Mouse (Mus musculus) intestine, embryonic 15.5 days (tissue): ENCODE results near the gene Mon1b. TPM values are rescaled to one million over a fixed set of nuclear protein-coding genes. Genes with fewer than 3 reads are reported as not detected.

ENCODE experiments used
- ATAC-seq: fragments of 200-750 bp; cut with Nextera tagmentation; 2 replicates; pipeline ENCODE4 v1.8.0; 2017; ENCODE audit warnings: moderate TSS enrichment, moderate library complexity
- H3K27ac ChIP-seq: fragments of 300-500 bp; sonication (generic); 2 replicates; pipeline ENCODE4 v1.5.1; 2015; ENCODE audit warnings: mild to moderate bottlenecking, inconsistent platforms
- H3K27me3 ChIP-seq: fragments of 300-500 bp; sonication (generic); replicated peaks from 2 replicates; pipeline ENCODE4 v1.6.1; 2015; ENCODE audit warnings: inconsistent platforms
- H3K36me3 ChIP-seq: fragments of 300-500 bp; sonication (generic); 2 replicates; pipeline ENCODE4 v1.6.1; 2015; ENCODE audit warnings: inconsistent platforms
- H3K4me1 ChIP-seq: fragments of 300-500 bp; sonication (generic); replicated peaks from 2 replicates; pipeline ENCODE4 v1.6.1; 2015; ENCODE audit warnings: inconsistent platforms
- H3K4me2 ChIP-seq: fragments of 300-500 bp; sonication (generic); replicated peaks from 2 replicates; pipeline ENCODE4 v1.6.1; 2015; ENCODE audit warnings: mild to moderate bottlenecking, inconsistent platforms
- H3K4me3 ChIP-seq: fragments of 300-500 bp; sonication (generic); replicated peaks from 2 replicates; pipeline ENCODE4 v1.5.1; 2015; ENCODE audit warnings: inconsistent platforms
- H3K9ac ChIP-seq: fragments of 300-500 bp; sonication (generic); 2 replicates; pipeline ENCODE4 v1.6.1; 2015; ENCODE audit warnings: inconsistent platforms
- H3K9me3 ChIP-seq: fragments of 300-500 bp; sonication (generic); 2 replicates; pipeline ENCODE4 v1.6.1; 2016; ENCODE audit warnings: inconsistent platforms
- WGBS: fragments of 180-500 bp; shearing (Covaris S2); methylation state at CpG from one replicate; pipeline ENCODE4 v1.1.7; 2015; 5-methylcytosine and 5-hydroxymethylcytosine counted together
- polyA plus RNA-seq: library from polyadenylated mRNA; unstranded; fragments of >200 nt; fragmentation: Nextera tagmentation; extraction: Ambion mirVana; gene quantifications from 2 replicates; pipeline ENCODE4 v1.2.1, GENCODE M21; 2015

Gene Mon1b
- 6.0 TPM in 2 replicates for polyA plus RNA-seq

- ATAC-seq: peak; percentile 99
- Histone ChIP-seq H3K9me3 (no peaks in the 10 kb centered on the region), H3K36me3 (peaks cover 5% of the 10 kb centered on the region), H3K27ac (peak within 1 kb of the TSS; percentile 98), H3K27me3 (no peaks in the 10 kb centered on the region), H3K4me2 (peak within 1 kb of the TSS; percentile 93), H3K4me1 (peaks cover 9% of the 10 kb centered on the region; the same call in 1 of the 2 replicates), H3K9ac (peak within 1 kb of the TSS; percentile 68), H3K4me3 (peak within 1 kb of the TSS; percentile 69)
- WGBS: under 1% methylated on average over 42 of the region's 42 CpGs
These were observed at the start of gene Mon1b for GRCm38 (mm10) chr8:113634670-113635591. Gene Mon1b, plus strand, starts transcription at chr8:113635587.

GRCm38 (mm10) chr8:113598401-113598800 is 37.0 kb upstream of the Mon1b start:
- no peaks in the 10 kb centered on the region for H3K9me3 ChIP-seq
- H3K4me1 ChIP-seq: no peaks in the 10 kb centered on the region
- H3K36me3 ChIP-seq: no peaks in the 10 kb centered on the region
- ATAC-seq: no peak
- WGBS: 63% methylated on average over 3 of the region's 3 CpGs
- H3K4me3 ChIP-seq: no peak overlapping the region
- no peak overlapping the region for H3K4me2 ChIP-seq
- no peak overlapping the region for H3K27ac ChIP-seq
- H3K9ac ChIP-seq: no peak overlapping the region
- no peaks in the 10 kb centered on the region for H3K27me3 ChIP-seq

- H3K27ac ChIP-seq: no peak overlapping the region
- H3K36me3 ChIP-seq: no peaks in the 10 kb centered on the region
- 9% methylated on average over 3 of the region's 3 CpGs for WGBS
- no peak overlapping the region for H3K4me3 ChIP-seq
- no peak overlapping the region for H3K4me2 ChIP-seq
- H3K9ac ChIP-seq: no peak overlapping the region
- peaks cover 9% of the 10 kb centered on the region; the same call in 1 of the 2 replicates for H3K4me1 ChIP-seq
- H3K9me3 ChIP-seq: no peaks in the 10 kb centered on the region
- no peaks in the 10 kb centered on the region for H3K27me3 ChIP-seq
- ATAC-seq: no peak
These were observed 2.8 kb upstream of the Mon1b start for GRCm38 (mm10) chr8:113632634-113633033.

GRCm38 (mm10) chr8:113634161-113634560 is 1.2 kb upstream of the Mon1b start:
- Histone ChIP-seq H3K9me3 (no peaks in the 10 kb centered on the region), H3K4me2 (peak overlapping the region; percentile 67), H3K4me1 (peaks cover 9% of the 10 kb centered on the region; the same call in 1 of the 2 replicates), H3K9ac (0 out of 2 replicates have a peak overlapping the region, but pooled peaks have one; percentile 52), H3K36me3 (peaks cover 3% of the 10 kb centered on the region; the same call in 1 of the 2 replicates), H3K4me3 (peak overlapping the region; percentile 69; the same call in 1 of the 2 replicates), H3K27ac (no peak overlapping the region), H3K27me3 (no peaks in the 10 kb centered on the region)
- 27% methylated on average over 12 of the region's 12 CpGs for WGBS
- ATAC-seq: no peak

DNA sequence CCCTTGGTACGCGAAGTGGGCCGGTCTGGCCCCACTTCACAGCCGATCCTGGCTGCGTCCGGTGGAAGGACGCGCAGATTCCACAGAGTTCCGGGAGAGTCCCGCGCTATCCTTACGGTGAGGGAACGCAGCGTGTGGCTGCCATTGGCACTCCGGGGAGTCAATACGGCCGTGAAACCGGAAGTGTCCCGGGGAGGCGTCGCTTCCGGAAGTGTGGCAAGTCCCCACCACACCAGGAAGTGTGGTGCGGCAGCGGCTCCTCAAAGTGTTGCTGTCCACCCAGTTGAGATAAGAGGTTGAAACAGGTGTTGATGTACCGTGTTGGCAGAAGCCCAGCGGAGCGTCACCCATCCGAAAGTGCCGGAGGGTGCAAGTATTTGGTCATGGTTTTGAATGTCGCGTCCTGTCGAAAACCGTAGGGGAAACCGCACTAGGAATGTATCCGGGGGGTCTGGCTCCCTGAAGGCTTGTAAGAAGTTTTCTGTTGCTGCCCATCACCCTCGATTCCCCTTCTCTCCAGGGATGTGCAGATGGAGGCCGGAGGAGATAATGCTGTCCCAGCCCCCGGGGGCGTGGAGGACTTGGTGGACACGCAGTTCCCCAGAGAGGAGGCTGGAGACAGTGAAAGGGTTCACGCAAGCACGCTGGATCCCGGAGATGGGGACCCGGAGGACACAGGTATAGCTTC is 349 bp downstream of the Mon1b start:
- WGBS: 1% methylated on average over 44 of the region's 44 CpGs

GRCm38 (mm10) chr8:113636280-113636628 is 867 bp downstream of the Mon1b start:
- peak overlapping the region; percentile 93 for H3K4me2 ChIP-seq
- H3K36me3 ChIP-seq: peaks cover 7% of the 10 kb centered on the region
- 31% methylated on average over 5 of the region's 5 CpGs for WGBS
- peaks cover 9% of the 10 kb centered on the region; the same call in 1 of the 2 replicates for H3K4me1 ChIP-seq
- H3K9ac ChIP-seq: peak overlapping the region; percentile 68
- H3K27me3 ChIP-seq: no peaks in the 10 kb centered on the region
- ATAC-seq: no peak
- 0 out of 2 replicates have a peak overlapping the region, but pooled peaks have one; percentile 98 for H3K27ac ChIP-seq
- no peaks in the 10 kb centered on the region for H3K9me3 ChIP-seq
- peak overlapping the region; percentile 69 for H3K4me3 ChIP-seq

More for the DNA sequence above, 349 bp downstream of the Mon1b start:
- Histone ChIP-seq H3K27ac (peak overlapping the region; percentile 98), H3K4me2 (peak overlapping the region; percentile 93), H3K27me3 (no peaks in the 10 kb centered on the region), H3K4me3 (peak overlapping the region; percentile 69), H3K9me3 (no peaks in the 10 kb centered on the region), H3K36me3 (peaks cover 7% of the 10 kb centered on the region), H3K9ac (peak overlapping the region; percentile 68), H3K4me1 (peaks cover 9% of the 10 kb centered on the region; the same call in 1 of the 2 replicates)
- peak; percentile 88 for ATAC-seq

DNA sequence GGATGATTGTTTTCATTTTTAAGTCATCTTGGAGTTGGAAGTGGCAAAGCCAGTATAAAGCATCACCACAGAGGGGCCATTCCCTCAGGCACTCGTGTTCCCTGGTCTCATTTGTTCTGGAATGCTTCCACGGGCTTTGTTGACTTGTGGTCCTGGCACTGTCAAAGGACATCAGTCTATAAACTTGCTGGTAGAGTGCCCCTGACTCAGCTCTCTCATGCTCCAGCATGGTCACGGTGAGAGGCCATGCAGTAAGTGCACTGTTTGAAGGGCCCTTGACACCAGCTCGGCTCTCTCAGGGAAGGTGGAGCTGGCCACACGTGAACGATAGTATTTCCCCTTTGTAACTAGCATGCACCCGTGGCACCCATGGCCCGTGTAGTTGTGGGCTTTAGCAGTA is 5.0 kb downstream of the Mon1b start:
- Histone ChIP-seq H3K9me3 (no peaks in the 10 kb centered on the region), H3K9ac (no peak overlapping the region), H3K4me3 (no peak overlapping the region), H3K4me2 (no peak overlapping the region), H3K36me3 (peaks cover 7% of the 10 kb centered on the region), H3K27ac (no peak overlapping the region), H3K27me3 (no peaks in the 10 kb centered on the region), H3K4me1 (peaks cover 3% of the 10 kb centered on the region; the same call in 1 of the 2 replicates)
- 88% methylated on average over 8 of the region's 8 CpGs for WGBS
- no peak for ATAC-seq

DNA sequence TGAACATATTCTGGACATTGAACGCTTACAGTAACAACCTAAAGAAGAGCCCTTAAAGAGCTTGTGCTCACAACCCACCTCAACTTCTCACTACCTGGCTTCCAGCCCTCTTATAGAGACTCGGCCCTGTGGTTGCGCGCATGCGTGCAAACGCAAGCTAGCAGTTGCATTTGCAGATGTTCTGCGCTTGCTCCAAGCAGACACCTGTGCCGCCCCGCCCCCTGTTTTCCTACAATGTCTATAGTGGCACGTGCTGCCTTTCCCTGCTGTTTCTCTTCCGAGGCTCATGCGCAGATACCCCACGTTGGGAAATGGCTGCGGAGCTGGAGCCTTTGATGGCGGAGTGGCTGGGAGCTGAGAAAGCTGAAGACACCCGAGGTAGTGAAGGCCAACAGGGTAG is 7.5 kb downstream of the Mon1b start, which contains the start of gene Syce1l:
Syce1l (plus strand) TSS at position 288 of the 400 bp plus-strand sequence.
- H3K4me3 ChIP-seq: no peak within 1 kb of the TSS
- H3K9ac ChIP-seq: no peak within 1 kb of the TSS
- no peak within 1 kb of the TSS for H3K4me2 ChIP-seq
- peaks cover 7% of the 10 kb centered on the region for H3K36me3 ChIP-seq
- no peak for ATAC-seq
- no peaks in the 10 kb centered on the region for H3K9me3 ChIP-seq
- WGBS: 94% methylated on average over 16 of the region's 16 CpGs
- H3K27ac ChIP-seq: no peak within 1 kb of the TSS
- H3K27me3 ChIP-seq: no peaks in the 10 kb centered on the region
- no peaks in the 10 kb centered on the region for H3K4me1 ChIP-seq

DNA sequence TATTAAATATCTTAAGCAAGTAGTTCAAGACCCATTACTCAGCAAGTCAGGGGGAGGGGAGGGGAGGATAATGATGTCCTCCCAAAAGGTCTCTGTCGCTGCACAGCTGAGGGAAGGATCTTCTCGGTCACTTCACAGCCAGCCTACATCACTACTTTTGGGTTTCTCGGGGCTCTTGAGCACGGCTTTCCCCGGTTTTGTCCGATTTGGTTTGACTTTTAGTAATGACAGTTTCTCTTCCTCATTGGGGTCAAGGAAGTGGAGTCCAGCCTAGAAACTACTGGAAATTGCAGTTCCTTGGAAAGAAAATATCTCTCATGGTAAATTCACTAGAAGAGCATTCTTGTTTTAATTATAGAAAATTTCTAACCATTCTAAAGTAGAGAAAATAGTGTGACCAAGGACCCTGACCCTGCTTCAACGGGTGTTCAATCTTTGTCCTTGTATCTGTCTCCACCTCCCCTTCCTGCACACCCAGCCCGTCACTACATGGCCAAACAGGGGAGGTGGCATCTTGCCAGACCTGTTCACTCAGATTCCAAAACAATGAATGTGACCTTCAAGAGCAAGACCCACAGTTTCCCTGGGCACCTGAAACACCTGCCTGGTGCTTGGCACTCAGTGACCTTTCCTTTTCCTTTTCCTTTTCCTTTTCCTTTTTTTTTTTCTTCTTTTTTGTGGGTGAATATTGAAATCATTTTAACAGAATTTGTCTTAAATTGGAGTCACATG is 8.3 kb downstream of the Mon1b start:
- Histone ChIP-seq H3K9me3 (no peaks in the 10 kb centered on the region), H3K4me2 (no peak overlapping the region), H3K36me3 (peaks cover 6% of the 10 kb centered on the region), H3K4me1 (no peaks in the 10 kb centered on the region), H3K4me3 (no peak overlapping the region), H3K9ac (no peak overlapping the region), H3K27me3 (no peaks in the 10 kb centered on the region), H3K27ac (no peak overlapping the region)
- no peak for ATAC-seq
- 80% methylated on average over 8 of the region's 8 CpGs for WGBS

GRCm38 (mm10) chr8:113645220-113645619 is 9.8 kb downstream of the Mon1b start:
- 68% methylated on average over 5 of the region's 5 CpGs for WGBS
- H3K9ac ChIP-seq: no peak overlapping the region
- no peaks in the 10 kb centered on the region for H3K4me1 ChIP-seq
- ATAC-seq: no peak
- H3K4me3 ChIP-seq: no peak overlapping the region
- no peaks in the 10 kb centered on the region for H3K9me3 ChIP-seq
- no peak overlapping the region for H3K4me2 ChIP-seq
- no peak overlapping the region for H3K27ac ChIP-seq
- H3K36me3 ChIP-seq: no peaks in the 10 kb centered on the region; the same call in 1 of the 2 replicates
- no peaks in the 10 kb centered on the region for H3K27me3 ChIP-seq

- Histone ChIP-seq H3K4me2 (no peak overlapping the region), H3K36me3 (no peaks in the 10 kb centered on the region), H3K27ac (no peak overlapping the region), H3K9ac (no peak overlapping the region), H3K4me1 (no peaks in the 10 kb centered on the region), H3K9me3 (no peaks in the 10 kb centered on the region), H3K4me3 (no peak overlapping the region), H3K27me3 (no peaks in the 10 kb centered on the region)
- no peak for ATAC-seq
- 82% methylated on average over 12 of the region's 12 CpGs for WGBS
These were observed 17.1 kb downstream of the Mon1b start for GRCm38 (mm10) chr8:113652450-113652849.
